Mouse (Mus musculus) megakaryocyte-erythroid progenitor cell, adult 5-6 weeks (primary cell): ENCODE results near the gene Rnf207. TPM values are rescaled to one million over a fixed set of nuclear protein-coding genes. Genes with fewer than 3 reads are reported as not detected.

Source experiments
- ATAC-seq: replicated peaks from 2 replicates; pipeline ENCODE4 v1.8.0; 2016; ENCODE audit warnings: mild to moderate bottlenecking, inconsistent platforms; ENCODE audit not compliant: severe bottlenecking, poor library complexity, low FRiP score, low TSS enrichment
- total RNA-seq, 2 experiments: library from RNA; stranded (forward) in 1 of 2; stranded (reverse) in 1 of 2; fragments of 200-1000, 215-1000 nt in 1 of 2; fragments of >200 nt in 1 of 2; fragmentation: Nextera tagmentation in 1 of 2; gene quantifications; 2 replicates each; pipeline ENCODE4 v1.2.3; 2014 to 2017

The Rnf207 gene
- total RNA-seq (2014; fragmentation: Nextera tagmentation) (not detected in 2 replicates), total RNA-seq (2017) (0.38 TPM in 1 of 2 replicates, not detected in the other)

- peak; percentile 90 for ATAC-seq
These were observed at the start of gene Rnf207 for GRCm38 (mm10) chr4:152318517-152319234. TSS of gene Rnf207 (minus strand) at chr4:152318993.

DNA sequence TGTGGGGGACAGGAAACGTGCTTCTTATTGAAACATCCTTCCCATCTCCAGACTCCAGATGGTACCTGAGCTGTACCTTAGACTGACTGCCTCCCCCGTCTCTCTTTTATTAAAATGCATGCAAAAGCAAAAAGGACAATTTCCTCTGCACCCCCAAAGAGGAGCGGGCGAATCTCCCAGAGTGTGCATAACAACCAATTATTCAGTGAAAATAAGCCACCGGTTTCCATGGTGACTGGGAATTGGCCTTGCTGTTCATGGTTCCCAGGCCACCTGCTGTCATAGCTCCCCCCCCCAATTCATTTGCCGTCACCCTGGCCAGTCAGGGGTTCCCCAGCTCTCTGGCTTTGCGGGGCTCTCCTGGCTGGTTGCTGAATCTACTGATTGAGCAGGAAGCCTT, 46.4 kb upstream of the Rnf207 start:
- no peak for ATAC-seq

GRCm38 (mm10) chr4:152362180-152362579, 43.4 kb upstream of the Rnf207 start:
- ATAC-seq = 0 out of 2 replicates have a peak, but pooled peaks have one; percentile 24

DNA sequence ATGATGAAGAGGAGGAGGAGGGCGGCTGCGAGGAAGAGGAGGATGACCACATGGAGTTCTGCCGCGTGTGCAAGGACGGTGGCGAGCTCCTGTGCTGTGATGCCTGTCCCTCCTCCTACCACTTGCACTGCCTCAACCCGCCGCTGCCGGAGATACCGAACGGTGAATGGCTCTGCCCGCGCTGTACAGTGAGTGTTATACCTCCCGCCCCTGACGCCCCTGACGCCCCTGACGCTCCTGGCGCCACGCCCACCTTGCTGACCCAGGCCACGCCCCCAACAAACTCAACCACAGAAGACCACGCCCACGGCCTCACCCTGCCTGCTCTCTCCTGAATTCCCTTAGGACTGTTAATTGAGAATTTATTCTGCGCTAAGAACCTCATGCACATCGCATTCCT, 42.1 kb upstream of the Rnf207 start:
- ATAC-seq = peak; percentile 80

- ATAC-seq = no peak
These were observed 40.9 kb upstream of the Rnf207 start for GRCm38 (mm10) chr4:152359700-152360099.

- no peak for ATAC-seq
These were observed 36.9 kb upstream of the Rnf207 start for GRCm38 (mm10) chr4:152355672-152356071.

GRCm38 (mm10) chr4:152353886-152354637, 35.3 kb upstream of the Rnf207 start:
- ATAC-seq = no peak

DNA sequence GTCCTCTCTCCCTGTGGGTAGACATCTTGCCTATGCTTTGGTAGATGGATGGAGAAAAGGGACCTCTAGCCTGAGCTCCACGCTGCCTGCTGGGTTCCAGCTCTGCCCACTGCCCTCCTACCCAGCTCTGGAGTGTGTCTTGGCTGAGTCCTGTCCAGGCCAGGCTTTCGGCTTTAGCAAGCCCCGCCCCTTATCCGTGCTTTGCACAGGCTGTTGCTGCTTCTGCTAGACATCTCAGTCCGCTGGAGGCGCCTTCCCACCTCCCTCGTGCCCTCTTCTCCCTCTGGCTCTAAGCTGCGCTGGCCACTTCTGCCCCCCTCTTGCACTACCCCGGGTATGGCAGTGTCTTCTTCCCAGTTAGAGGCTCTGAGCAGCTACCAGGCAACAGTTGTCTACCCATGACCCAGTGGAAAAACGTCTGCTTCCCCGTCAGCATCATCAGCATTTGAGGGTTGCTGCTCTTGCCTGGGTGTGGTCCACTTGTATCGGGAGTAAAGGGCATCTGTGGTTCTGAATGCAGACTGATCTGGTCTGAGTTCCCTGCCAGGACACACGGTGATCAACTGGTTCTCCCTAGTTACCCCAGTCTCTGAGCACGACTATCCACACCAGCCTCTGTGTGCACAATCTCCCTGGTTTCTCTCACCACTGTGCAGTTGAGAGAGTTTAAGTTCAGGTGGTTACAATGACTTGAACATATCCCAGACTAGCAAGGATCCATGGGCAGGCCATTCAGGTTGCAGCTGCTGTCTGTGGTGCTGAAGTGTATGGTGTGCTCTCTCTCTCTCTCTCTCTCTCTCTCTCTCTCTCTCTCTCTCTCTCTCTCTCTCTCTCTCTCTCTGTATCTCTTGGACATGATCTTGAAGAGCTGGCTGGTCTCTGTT, 32.9 kb upstream of the Rnf207 start:
- ATAC-seq = 0 out of 2 replicates have a peak, but pooled peaks have one; percentile 36

DNA sequence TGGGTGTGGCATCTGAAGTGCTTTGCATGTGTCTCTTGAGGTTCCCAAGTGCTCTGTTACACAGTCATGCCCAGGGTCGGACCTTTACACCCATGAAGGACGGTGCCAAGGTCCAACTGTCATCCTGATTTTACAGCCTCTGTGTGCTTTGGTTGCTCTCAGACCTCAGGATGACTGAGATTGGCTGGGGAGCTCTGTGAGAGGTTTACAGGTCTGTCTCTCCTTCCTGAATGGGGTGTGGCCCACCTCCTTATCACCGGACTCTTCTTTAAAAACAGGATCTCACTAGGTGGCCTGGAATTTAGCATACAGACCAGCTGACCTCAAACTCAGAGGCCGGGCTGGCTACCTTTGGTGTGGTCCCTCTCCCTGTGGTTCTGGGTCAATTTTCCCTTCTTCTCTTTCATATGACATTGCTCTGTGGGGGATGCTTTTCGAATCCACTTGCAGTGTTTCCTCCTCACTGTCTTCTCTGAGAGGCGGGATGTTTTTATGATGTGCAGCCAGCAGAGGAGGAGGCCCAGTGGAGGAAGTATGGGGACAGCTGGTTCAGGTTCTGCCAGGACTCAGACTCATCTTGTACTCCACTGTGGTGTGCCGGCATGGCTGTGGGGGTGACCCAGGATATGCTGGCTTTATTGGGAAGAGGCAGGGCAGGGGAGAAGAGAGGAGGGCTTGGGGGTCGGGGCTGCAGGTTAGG, 32.1 kb upstream of the Rnf207 start:
- ATAC-seq = no peak

DNA sequence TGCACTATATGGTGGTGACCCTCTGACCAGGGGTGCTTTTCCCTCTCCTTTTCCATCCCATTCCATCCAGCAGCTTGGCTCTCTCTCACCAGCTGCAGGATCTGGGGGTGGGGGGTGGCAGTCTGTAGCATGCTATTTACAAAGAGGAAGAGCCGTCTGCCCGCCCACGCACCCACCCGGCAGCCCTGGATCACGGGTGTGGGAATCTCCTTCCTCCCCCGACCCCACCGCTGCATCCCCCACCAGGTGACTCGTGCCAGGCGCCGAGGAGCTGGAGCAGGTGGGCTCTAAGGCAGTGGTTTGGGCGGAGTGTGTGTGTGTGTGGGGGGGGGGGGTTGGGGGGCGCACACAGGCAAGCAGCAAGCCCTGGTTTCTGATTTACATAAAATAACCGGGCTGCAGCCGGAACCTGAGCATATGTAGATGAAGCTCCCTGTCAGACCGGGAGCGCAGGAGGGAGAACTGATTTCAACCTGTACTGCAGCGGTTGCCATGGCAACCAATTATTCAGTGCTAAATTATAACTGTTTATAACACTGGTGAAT, 31.1 kb upstream of the Rnf207 start:
- no peak for ATAC-seq

DNA sequence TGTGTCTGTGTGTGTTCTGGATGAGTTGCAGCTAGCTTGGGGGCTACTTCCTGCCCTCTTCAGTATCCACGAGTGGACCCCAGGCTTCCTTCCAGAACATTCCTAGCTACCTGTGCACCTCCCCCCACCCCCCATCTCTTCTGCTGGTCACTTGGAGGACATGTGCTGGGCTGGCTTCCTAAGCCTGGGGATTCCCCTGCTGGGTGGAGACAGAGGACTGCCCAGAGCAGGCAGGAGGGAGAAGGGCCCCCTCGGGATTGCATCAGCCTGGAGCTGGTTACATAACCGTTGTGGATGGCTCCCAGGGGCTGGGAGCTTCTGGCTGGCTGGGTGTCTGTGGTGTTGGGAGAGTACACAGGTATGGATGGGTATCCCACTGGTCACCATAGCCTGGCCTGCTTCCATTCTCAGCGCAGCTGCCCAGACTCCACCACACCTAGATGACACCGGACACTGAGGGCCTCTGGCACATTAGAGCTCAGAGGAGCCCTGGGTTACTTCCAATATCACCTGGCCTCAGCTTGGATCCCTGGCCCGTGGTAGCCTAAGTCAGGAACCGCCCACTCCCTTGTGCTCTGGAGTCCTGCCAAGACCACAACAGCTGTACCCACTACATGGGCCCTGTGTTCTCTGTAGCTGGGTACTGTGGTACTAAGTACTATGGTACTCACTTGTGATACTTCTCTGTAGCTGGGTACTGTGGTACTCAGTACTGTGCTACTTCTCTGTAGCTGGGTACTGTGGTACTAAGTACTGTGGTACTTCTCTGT, 26.5 kb upstream of the Rnf207 start:
- ATAC-seq = no peak

- no peak for ATAC-seq
These were observed 25.9 kb upstream of the Rnf207 start for GRCm38 (mm10) chr4:152344651-152345050.

DNA sequence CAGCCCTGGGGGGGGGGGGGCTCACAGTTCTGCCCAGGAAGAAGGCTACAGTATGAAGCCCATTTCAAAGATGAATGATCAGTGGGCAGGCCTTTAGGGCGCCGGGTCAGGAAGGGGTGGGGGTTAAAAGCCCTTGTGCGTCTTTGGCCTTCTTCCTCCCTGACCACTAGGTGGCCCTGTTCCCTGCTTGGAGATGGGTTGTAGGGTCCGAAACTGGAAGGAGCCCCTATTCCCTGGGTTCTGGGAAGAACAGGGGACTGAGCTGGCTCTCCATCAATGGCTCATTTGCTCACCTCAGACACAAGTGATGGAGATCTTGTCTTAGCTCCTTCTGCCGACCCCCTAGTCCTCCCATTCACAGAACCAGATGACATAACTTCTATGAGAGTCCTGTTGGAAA, 24.5 kb upstream of the Rnf207 start:
- 0 out of 2 replicates have a peak, but pooled peaks have one; percentile 41 for ATAC-seq

GRCm38 (mm10) chr4:152340584-152341284, 21.9 kb upstream of the Rnf207 start:
- peak; percentile 52 for ATAC-seq

DNA sequence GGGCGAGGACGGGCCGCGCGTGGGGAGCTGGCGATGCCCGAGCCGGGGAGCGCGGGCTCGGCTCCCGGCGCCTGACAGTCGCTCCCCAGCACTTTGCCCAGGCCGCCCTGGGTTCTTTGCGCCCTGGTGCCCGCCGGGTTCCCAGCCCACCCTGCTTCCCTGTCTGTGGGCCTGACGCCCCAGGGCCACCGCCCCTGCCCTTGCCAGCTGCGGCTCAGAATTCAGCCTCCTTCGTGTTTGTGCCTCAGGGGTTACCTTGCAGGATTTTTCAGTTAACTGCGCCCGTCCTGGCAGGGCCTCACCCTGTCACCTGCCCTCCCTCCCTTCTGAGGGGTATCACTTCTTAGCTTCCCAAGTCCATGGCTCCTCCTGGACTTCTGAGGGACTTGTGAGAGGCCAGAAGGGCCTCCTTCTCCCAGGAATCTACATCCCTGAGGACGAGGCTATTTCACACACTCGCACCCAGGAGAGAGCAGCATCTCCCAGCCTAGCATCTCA, 20.5 kb upstream of the Rnf207 start:
- ATAC-seq = no peak

DNA sequence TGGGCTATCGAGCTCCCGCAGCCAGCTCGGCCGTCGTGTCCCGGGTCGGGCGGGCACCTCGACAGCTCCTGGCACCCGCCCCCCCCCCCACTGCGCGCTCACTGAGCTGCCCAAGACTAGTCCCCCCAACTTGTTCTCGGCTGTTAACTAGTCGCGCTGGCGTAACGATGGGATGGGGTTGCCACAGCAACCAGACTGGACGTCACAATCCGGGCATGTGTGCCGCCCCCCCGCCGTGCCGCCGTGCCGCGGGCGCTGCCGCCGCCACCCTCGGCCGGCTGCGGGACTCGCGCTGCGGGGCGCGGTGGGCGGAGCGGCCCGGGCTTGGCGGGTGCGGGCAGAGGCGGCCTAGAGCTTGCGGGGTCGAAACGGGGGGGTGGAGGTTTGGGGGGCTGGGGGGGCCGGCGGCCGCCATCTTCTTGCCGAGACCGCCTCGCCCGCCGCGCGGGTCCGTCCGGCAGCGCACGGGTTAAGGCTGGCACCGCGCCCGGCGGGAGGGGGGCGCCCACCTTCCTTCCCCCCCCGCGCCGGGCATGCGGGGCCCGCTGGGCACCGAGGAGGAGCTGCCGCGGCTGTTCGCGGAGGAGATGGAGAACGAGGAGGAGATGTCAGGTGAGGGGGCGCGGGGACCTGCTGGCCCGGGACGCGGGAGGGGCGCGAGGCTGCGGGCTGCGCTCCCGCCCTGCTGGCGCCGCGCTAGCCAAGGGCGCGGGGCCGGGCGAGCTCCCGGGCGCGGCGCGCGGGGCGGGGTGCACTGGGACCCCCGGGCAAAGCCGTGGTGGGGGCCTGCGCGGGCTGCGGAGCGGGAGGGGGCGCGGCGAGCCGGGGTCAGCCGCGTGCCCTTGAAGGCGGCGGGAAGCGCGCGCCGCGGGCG, 19.9 kb upstream of the Rnf207 start, which contains the start of gene Chd5:
Gene Chd5 (plus strand): TSS at position 233 of the 874 bp plus-strand sequence.
- ATAC-seq = no peak
